Mouse (Mus musculus): ENCODE measurements around the gene Gm7073.

DNA sequence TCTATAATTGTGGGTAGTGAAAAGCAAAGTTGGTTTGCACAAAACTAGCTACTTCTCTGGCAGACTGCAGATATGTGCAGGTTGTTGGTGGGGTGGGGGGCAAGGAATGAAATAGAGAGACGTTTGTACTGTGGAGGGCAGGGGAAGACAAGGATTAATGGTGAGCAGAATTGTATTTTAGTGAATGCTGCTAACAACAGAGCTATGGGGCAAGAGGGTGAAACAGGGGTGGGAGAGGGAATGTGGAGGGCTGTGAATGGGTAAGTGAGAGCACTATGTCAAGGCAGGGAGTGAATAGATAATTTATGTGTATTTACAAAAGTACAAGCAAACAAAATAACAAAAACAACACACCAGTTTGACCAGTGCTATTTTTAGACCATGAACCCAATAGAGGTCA lies 31.5 kb upstream of the Gm7073 start:
- no peak for TF ChIP-seq CTCF (IDR thresholded peaks at IDR 0.05; ENCODE audit: insufficient read depth, low read length)
- no peak for TF ChIP-seq POLR2A (IDR thresholded peaks at IDR 0.05; ENCODE audit: borderline replicate concordance, extremely low read depth, low read depth, low read length)

Measured in lung, adult 2 months (tissue).